Mouse (Mus musculus): ENCODE data around the gene Erfe. TPM values are rescaled to one million over a fixed set of nuclear protein-coding genes. Genes with fewer than 3 reads are reported as not detected.

Erfe gene
- polyA plus RNA-seq, 1 experiment from 2014 or later = 2.1 TPM

DNA sequence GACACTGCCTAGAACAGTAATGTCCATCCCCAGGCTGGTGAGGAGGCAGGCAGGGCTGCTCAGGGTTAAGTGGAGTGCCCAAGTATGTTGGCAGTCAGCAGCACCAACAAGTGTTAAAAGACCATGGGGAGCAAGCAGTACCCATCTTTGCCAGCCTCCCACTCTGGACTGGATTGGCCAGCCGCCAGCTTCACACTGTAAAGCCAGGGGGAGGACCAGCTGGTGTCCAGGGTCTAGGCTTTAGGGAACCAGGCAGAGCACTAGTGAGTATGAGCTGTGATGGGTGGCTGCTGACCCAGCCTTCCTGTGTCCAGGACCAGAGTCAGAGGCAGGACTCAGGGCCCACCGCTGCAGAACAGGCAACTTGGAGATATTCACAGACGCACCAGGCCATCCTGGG is 22.2 kb upstream of the Erfe start:
- Histone ChIP-seq H3K4me1 (ENCODE audit: control insufficient read depth, insufficient read depth, low read length) (peaks cover 10% of the 10 kb centered on the region; the same call in 1 of the 2 replicates), H3K4me3 (ENCODE audit: low read depth, low read length) (no peak overlapping the region), H3K4me2 (replicated peaks; ENCODE audit: low read depth, low read length) (no peak overlapping the region), H3K9ac (replicated peaks; ENCODE audit: low read depth, low read length) (no peak overlapping the region), H3K9me3 (ENCODE audit: control insufficient read depth, low read depth, low read length) (no peaks in the 10 kb centered on the region), H3K27me3 (ENCODE audit: control insufficient read depth, insufficient read depth, low read length) (peaks cover 31% of the 10 kb centered on the region), H3K27ac (ENCODE audit: low read length) (no peak overlapping the region), H3K36me3 (ENCODE audit: control insufficient read depth, insufficient read depth, low read length) (no peaks in the 10 kb centered on the region)
- 87% methylated on average over 3 of the region's 3 CpGs for WGBS
- no peak for ATAC-seq (ENCODE audit: insufficient number of reproducible peaks, insufficient read depth, low FRiP score, low read depth)

DNA sequence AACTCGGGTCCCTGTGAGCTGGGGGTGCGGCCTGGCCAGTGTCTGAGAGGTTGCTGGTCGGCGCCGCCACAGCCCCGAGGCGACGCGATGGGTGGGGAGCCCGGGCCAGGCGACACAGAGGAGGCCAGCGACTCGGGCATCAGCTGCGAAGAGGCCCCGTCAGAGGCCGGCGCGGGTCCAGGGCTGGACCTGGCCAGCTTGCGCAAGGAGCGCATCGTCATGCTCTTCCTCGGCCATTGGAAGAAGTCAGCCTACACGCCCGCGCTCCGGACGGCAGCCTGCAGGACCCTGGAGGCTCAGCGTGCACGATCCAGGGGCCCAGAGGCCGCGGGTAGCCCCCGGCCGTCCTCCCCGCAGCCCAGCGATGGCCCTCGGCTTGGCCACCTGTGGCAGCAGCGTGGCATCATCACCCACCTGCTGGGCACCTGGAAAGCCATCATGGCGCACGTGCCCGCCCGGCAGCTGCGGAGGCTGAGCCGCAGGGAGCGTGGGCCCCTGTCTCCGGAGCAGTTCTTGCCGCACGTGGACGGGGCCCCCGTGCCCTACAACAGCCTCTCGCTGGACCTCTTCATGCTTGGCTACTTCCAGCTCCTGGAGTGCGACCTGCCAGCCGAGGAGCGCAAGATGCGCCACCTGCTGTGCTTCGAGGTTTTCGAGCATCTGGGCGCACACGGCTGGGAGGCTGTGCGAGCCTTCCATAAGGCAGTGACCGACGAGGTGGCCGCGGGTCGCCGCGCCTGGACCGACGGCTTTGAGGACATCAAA is 21.1 kb upstream of the Erfe start:
- no peaks in the 10 kb centered on the region for H3K36me3 ChIP-seq (ENCODE audit: control insufficient read depth, insufficient read depth, low read length)
- H3K9me3 ChIP-seq (ENCODE audit: control insufficient read depth, low read depth, low read length) = no peaks in the 10 kb centered on the region
- H3K4me2 ChIP-seq (replicated peaks; ENCODE audit: low read depth, low read length) = peak overlapping the region; percentile 29
- no peak for ATAC-seq (ENCODE audit: insufficient number of reproducible peaks, insufficient read depth, low FRiP score, low read depth)
- no peak overlapping the region for H3K9ac ChIP-seq (replicated peaks; ENCODE audit: low read depth, low read length)
- H3K4me3 ChIP-seq (ENCODE audit: low read depth, low read length) = peak overlapping the region; percentile 22
- peaks cover 10% of the 10 kb centered on the region; the same call in 1 of the 2 replicates for H3K4me1 ChIP-seq (ENCODE audit: control insufficient read depth, insufficient read depth, low read length)
- no peak overlapping the region for H3K27ac ChIP-seq (ENCODE audit: low read length)
- peaks cover 31% of the 10 kb centered on the region for H3K27me3 ChIP-seq (ENCODE audit: control insufficient read depth, insufficient read depth, low read length)
- WGBS = 5% methylated on average over 68 of the region's 68 CpGs

DNA sequence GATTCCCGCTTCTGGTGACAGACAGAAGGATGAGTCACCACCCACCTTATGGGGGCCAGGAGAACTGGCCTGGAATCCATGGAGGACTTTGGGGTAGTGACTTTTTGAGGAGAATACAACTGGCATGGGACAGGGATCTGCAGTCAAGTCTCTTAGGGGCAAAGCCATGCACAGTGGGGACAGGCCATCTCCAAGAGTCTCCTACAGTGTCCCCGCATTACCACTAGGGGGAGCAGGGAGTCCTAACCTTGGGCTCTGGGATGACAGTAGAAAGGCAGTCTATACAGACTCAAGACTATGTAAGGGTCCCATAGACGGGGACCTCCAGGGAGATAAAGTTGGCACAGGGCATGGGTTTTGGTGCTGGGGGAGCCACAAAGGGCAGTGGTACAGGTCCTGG is 19.3 kb upstream of the Erfe start:
- WGBS = 30% methylated on average over 3 of the region's 3 CpGs

DNA sequence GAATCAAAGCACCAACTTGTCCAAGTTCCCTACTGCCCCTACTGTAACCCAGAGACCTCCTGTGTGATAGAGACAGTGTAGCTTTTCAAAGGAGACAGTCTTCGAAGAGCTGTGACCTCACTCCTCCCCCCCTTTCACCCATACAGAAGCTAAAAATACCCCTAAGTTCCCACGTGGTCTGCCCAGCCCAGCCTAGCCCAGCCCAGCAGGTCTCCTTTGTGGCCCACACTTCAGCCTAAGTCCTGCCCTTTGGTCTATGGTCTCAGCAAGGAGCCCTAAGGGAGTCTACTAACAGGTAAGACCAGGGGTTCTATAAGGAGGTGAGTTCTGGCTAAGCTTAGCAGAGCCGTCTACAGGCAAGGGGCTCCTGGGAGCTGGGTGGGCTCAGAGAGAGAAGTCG is 15.4 kb upstream of the Erfe start, which contains the start of gene Klhl30:
Gene Klhl30, plus strand, starts transcription at position 176 of the 400 bp plus-strand sequence.
- no peak for ATAC-seq (ENCODE audit: insufficient number of reproducible peaks, insufficient read depth, low FRiP score, low read depth)
- WGBS = 55% methylated on average over 4 of the region's 4 CpGs
- H3K27ac ChIP-seq (ENCODE audit: low read length) = no peak within 1 kb of the TSS
- no peak within 1 kb of the TSS for H3K4me2 ChIP-seq (replicated peaks; ENCODE audit: low read depth, low read length)
- H3K4me3 ChIP-seq (ENCODE audit: low read depth, low read length) = no peak within 1 kb of the TSS
- H3K27me3 ChIP-seq (ENCODE audit: control insufficient read depth, insufficient read depth, low read length) = peaks cover 6% of the 10 kb centered on the region; the same call in 1 of the 2 replicates
- no peaks in the 10 kb centered on the region for H3K4me1 ChIP-seq (ENCODE audit: control insufficient read depth, insufficient read depth, low read length)
- H3K9ac ChIP-seq (replicated peaks; ENCODE audit: low read depth, low read length) = no peak within 1 kb of the TSS
- no peaks in the 10 kb centered on the region for H3K36me3 ChIP-seq (ENCODE audit: control insufficient read depth, insufficient read depth, low read length)
- no peaks in the 10 kb centered on the region for H3K9me3 ChIP-seq (ENCODE audit: control insufficient read depth, low read depth, low read length)

More for the DNA sequence above, 19.3 kb upstream of the Erfe start:
- no peaks in the 10 kb centered on the region for H3K36me3 ChIP-seq (ENCODE audit: control insufficient read depth, insufficient read depth, low read length)
- peaks cover 31% of the 10 kb centered on the region for H3K27me3 ChIP-seq (ENCODE audit: control insufficient read depth, insufficient read depth, low read length)
- peaks cover 10% of the 10 kb centered on the region; the same call in 1 of the 2 replicates for H3K4me1 ChIP-seq (ENCODE audit: control insufficient read depth, insufficient read depth, low read length)
- H3K4me3 ChIP-seq (ENCODE audit: low read depth, low read length) = no peak overlapping the region
- no peak overlapping the region for H3K27ac ChIP-seq (ENCODE audit: low read length)
- peak; percentile 50; the same call in 1 of the 2 replicates for ATAC-seq (ENCODE audit: insufficient number of reproducible peaks, insufficient read depth, low FRiP score, low read depth)
- H3K9ac ChIP-seq (replicated peaks; ENCODE audit: low read depth, low read length) = no peak overlapping the region
- H3K4me2 ChIP-seq (replicated peaks; ENCODE audit: low read depth, low read length) = no peak overlapping the region
- H3K9me3 ChIP-seq (ENCODE audit: control insufficient read depth, low read depth, low read length) = no peaks in the 10 kb centered on the region

DNA sequence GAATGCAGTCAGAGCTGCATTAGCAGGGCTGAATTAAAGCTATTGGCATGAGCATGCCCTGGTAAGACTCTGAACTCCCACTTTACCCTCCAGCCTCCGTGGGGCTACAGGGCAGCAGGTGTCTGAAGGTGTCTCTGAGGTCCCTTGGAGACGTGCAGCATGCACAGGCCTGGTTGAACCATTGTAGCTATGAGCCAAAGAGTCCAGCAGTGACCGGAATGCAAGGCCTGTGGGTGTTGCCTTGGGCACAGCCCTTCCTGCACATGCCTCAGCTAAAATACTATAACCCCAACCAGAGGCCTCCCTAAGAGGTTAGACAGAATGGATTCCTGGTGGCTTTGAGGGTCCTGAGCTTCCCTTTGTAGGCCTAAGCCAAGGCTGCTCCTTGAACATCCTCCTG is 15.0 kb upstream of the Erfe start:
- 79% methylated on average over 3 of the region's 3 CpGs for WGBS
- H3K9me3 ChIP-seq (ENCODE audit: control insufficient read depth, low read depth, low read length) = no peaks in the 10 kb centered on the region
- peaks cover 2% of the 10 kb centered on the region; the same call in 1 of the 2 replicates for H3K27me3 ChIP-seq (ENCODE audit: control insufficient read depth, insufficient read depth, low read length)
- H3K9ac ChIP-seq (replicated peaks; ENCODE audit: low read depth, low read length) = no peak overlapping the region
- ATAC-seq (ENCODE audit: insufficient number of reproducible peaks, insufficient read depth, low FRiP score, low read depth) = no peak
- no peak overlapping the region for H3K4me2 ChIP-seq (replicated peaks; ENCODE audit: low read depth, low read length)
- H3K36me3 ChIP-seq (ENCODE audit: control insufficient read depth, insufficient read depth, low read length) = no peaks in the 10 kb centered on the region
- H3K4me1 ChIP-seq (ENCODE audit: control insufficient read depth, insufficient read depth, low read length) = no peaks in the 10 kb centered on the region
- H3K4me3 ChIP-seq (ENCODE audit: low read depth, low read length) = no peak overlapping the region
- no peak overlapping the region for H3K27ac ChIP-seq (ENCODE audit: low read length)

DNA sequence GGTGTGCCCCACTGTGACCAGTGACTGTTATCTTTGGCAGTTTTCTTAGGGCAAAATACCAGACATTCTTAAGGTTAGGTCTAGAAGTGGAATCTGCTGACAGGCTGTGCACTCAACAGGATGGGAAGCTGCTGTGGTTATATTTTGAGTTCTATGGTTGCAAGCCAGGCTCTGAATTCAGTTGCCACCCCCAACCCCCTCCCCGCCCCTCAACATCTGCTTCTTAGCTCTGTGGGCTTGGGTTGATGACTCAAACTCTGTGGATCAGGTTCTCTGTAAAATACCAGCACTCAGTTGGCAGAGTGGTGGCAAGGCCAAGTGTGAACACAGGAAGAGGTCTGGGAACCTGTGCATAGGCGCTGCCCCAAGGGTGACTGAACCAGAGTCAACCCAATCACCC is 14.0 kb upstream of the Erfe start:
- 82% methylated on average over 2 of the region's 2 CpGs for WGBS
- H3K27me3 ChIP-seq (ENCODE audit: control insufficient read depth, insufficient read depth, low read length) = no peaks in the 10 kb centered on the region
- no peak for ATAC-seq (ENCODE audit: insufficient number of reproducible peaks, insufficient read depth, low FRiP score, low read depth)
- H3K4me1 ChIP-seq (ENCODE audit: control insufficient read depth, insufficient read depth, low read length) = no peaks in the 10 kb centered on the region
- no peak overlapping the region for H3K27ac ChIP-seq (ENCODE audit: low read length)
- H3K4me2 ChIP-seq (replicated peaks; ENCODE audit: low read depth, low read length) = no peak overlapping the region
- H3K9ac ChIP-seq (replicated peaks; ENCODE audit: low read depth, low read length) = no peak overlapping the region
- H3K4me3 ChIP-seq (ENCODE audit: low read depth, low read length) = no peak overlapping the region
- H3K36me3 ChIP-seq (ENCODE audit: control insufficient read depth, insufficient read depth, low read length) = no peaks in the 10 kb centered on the region
- no peaks in the 10 kb centered on the region for H3K9me3 ChIP-seq (ENCODE audit: control insufficient read depth, low read depth, low read length)

DNA sequence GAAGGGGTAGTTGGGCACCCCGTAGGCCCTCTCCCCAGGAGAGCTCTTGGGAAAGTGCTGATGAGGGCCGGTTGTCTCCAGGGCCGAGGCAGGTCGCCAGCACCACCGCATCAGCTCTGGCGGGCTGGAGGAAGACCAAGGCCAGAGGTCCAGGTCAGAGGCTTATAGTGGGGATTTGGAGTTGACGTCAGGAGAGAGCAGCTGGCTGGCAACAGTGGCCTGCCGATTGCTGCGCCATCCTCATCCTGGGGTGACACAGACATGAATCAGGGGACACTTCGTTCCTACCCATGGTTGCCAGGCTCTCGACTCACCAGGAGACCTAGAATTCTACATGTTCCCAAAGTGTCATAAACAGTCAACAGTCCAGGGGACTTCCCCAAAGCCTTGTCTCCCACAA is 10.1 kb upstream of the Erfe start:
- Histone ChIP-seq H3K27me3 (ENCODE audit: control insufficient read depth, insufficient read depth, low read length) (no peaks in the 10 kb centered on the region), H3K4me1 (ENCODE audit: control insufficient read depth, insufficient read depth, low read length) (no peaks in the 10 kb centered on the region), H3K4me2 (replicated peaks; ENCODE audit: low read depth, low read length) (no peak overlapping the region), H3K9me3 (ENCODE audit: control insufficient read depth, low read depth, low read length) (no peaks in the 10 kb centered on the region), H3K36me3 (ENCODE audit: control insufficient read depth, insufficient read depth, low read length) (no peaks in the 10 kb centered on the region), H3K27ac (ENCODE audit: low read length) (no peak overlapping the region), H3K4me3 (ENCODE audit: low read depth, low read length) (no peak overlapping the region), H3K9ac (replicated peaks; ENCODE audit: low read depth, low read length) (no peak overlapping the region)
- no peak for ATAC-seq (ENCODE audit: insufficient number of reproducible peaks, insufficient read depth, low FRiP score, low read depth)
- WGBS = 76% methylated on average over 11 of the region's 11 CpGs

DNA sequence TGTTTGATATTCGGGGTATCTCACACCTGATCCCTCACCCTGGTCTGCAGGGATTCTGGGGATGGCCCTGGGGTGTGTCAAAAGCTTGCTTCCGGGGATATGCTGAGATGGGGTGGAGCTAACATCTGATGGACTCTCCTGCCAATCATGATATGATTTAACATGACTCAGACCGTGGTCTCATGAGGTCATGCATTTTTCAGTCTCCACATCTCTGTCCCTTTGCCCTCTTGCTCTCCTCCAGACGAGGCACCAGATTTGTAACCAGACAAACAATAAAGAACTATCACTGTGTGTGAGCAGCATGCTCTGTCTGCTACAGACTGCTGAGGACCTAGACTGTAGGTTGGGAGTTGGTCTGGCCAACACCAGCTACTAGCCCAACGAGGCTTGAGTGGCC is 4.1 kb upstream of the Erfe start:
- WGBS = 70% methylated on average over 5 of the region's 5 CpGs
- H3K4me1 ChIP-seq (ENCODE audit: control insufficient read depth, insufficient read depth, low read length) = 0 out of 2 replicates have a peak, but pooled peaks cover 3% of the 10 kb centered on the region
- no peak overlapping the region for H3K4me3 ChIP-seq (ENCODE audit: low read depth, low read length)
- no peaks in the 10 kb centered on the region for H3K27me3 ChIP-seq (ENCODE audit: control insufficient read depth, insufficient read depth, low read length)
- H3K9me3 ChIP-seq (ENCODE audit: control insufficient read depth, low read depth, low read length) = no peaks in the 10 kb centered on the region
- ATAC-seq (ENCODE audit: insufficient number of reproducible peaks, insufficient read depth, low FRiP score, low read depth) = no peak
- H3K4me2 ChIP-seq (replicated peaks; ENCODE audit: low read depth, low read length) = no peak overlapping the region
- H3K27ac ChIP-seq (ENCODE audit: low read length) = no peak overlapping the region
- no peak overlapping the region for H3K9ac ChIP-seq (replicated peaks; ENCODE audit: low read depth, low read length)
- no peaks in the 10 kb centered on the region for H3K36me3 ChIP-seq (ENCODE audit: control insufficient read depth, insufficient read depth, low read length)

All from stomach, embryonic 14.5 days (tissue).